Mouse (Mus musculus): ENCODE results near the gene Lrpprc. TPM values are rescaled to one million over a fixed set of nuclear protein-coding genes. Genes with fewer than 3 reads are reported as not detected.

Gene Lrpprc
- polyA plus RNA-seq, 1 experiment from 2014 or later: 84.9 TPM

- Histone ChIP-seq H3K27me3 (replicated peaks; ENCODE audit: control insufficient read depth, insufficient read depth, low read length) (no peaks in the 10 kb centered on the region), H3K9ac (ENCODE audit: low read depth, low read length) (no peak overlapping the region), H3K36me3 (ENCODE audit: control insufficient read depth, insufficient read depth, low read length) (no peaks in the 10 kb centered on the region), H3K4me2 (no peak overlapping the region), H3K9me3 (ENCODE audit: control insufficient read depth, low read length) (no peaks in the 10 kb centered on the region), H3K27ac (ENCODE audit: low read depth, low read length) (no peak overlapping the region), H3K4me3 (ENCODE audit: low read depth, low read length) (no peak overlapping the region), H3K4me1 (replicated peaks; ENCODE audit: control insufficient read depth, insufficient read depth, low read length) (peaks cover 5% of the 10 kb centered on the region)
- WGBS: 71% methylated on average over 6 of the region's 6 CpGs
- ATAC-seq (replicated peaks; ENCODE audit: low FRiP score) (no peak), DNase-seq (ENCODE audit: low spot score) (no peak)
Observed at GRCm38 (mm10) chr17:84696537-84696936, 94.1 kb downstream of the Lrpprc start.

- no peak for ATAC-seq (replicated peaks; ENCODE audit: low FRiP score)
- H3K4me3 ChIP-seq (ENCODE audit: low read depth, low read length): no peak overlapping the region
- WGBS: 55% methylated on average over 2 of the region's 2 CpGs
- H3K36me3 ChIP-seq (ENCODE audit: control insufficient read depth, insufficient read depth, low read length): no peaks in the 10 kb centered on the region
- peaks cover 5% of the 10 kb centered on the region for H3K4me1 ChIP-seq (replicated peaks; ENCODE audit: control insufficient read depth, insufficient read depth, low read length)
- no peak overlapping the region for H3K27ac ChIP-seq (ENCODE audit: low read depth, low read length)
- no peak for DNase-seq (ENCODE audit: low spot score)
- no peaks in the 10 kb centered on the region for H3K27me3 ChIP-seq (replicated peaks; ENCODE audit: control insufficient read depth, insufficient read depth, low read length)
- no peak overlapping the region for H3K9ac ChIP-seq (ENCODE audit: low read depth, low read length)
- no peaks in the 10 kb centered on the region for H3K9me3 ChIP-seq (ENCODE audit: control insufficient read depth, low read length)
- no peak overlapping the region for H3K4me2 ChIP-seq
Observed at GRCm38 (mm10) chr17:84693741-84694140, 96.8 kb downstream of the Lrpprc start.

GRCm38 (mm10) chr17:84690111-84690510, 100.5 kb downstream of the Lrpprc start:
- Histone ChIP-seq H3K9me3 (ENCODE audit: control insufficient read depth, low read length) (no peaks in the 10 kb centered on the region), H3K36me3 (ENCODE audit: control insufficient read depth, insufficient read depth, low read length) (no peaks in the 10 kb centered on the region), H3K4me3 (ENCODE audit: low read depth, low read length) (no peak overlapping the region), H3K4me1 (replicated peaks; ENCODE audit: control insufficient read depth, insufficient read depth, low read length) (peaks cover 5% of the 10 kb centered on the region), H3K4me2 (no peak overlapping the region), H3K27me3 (replicated peaks; ENCODE audit: control insufficient read depth, insufficient read depth, low read length) (no peaks in the 10 kb centered on the region), H3K9ac (ENCODE audit: low read depth, low read length) (no peak overlapping the region), H3K27ac (ENCODE audit: low read depth, low read length) (no peak overlapping the region)
- ATAC-seq (replicated peaks; ENCODE audit: low FRiP score) (no peak), DNase-seq (ENCODE audit: low spot score) (no peak)
- WGBS: 77% methylated on average over 5 of the region's 5 CpGs

- Histone ChIP-seq H3K27me3 (replicated peaks; ENCODE audit: control insufficient read depth, insufficient read depth, low read length) (no peaks in the 10 kb centered on the region), H3K4me1 (replicated peaks; ENCODE audit: control insufficient read depth, insufficient read depth, low read length) (peaks cover 5% of the 10 kb centered on the region), H3K36me3 (ENCODE audit: control insufficient read depth, insufficient read depth, low read length) (no peaks in the 10 kb centered on the region), H3K4me3 (ENCODE audit: low read depth, low read length) (no peak overlapping the region), H3K9me3 (ENCODE audit: control insufficient read depth, low read length) (no peaks in the 10 kb centered on the region), H3K4me2 (no peak overlapping the region), H3K9ac (ENCODE audit: low read depth, low read length) (no peak overlapping the region), H3K27ac (ENCODE audit: low read depth, low read length) (no peak overlapping the region)
- DNase-seq (ENCODE audit: low spot score) (no peak), ATAC-seq (replicated peaks; ENCODE audit: low FRiP score) (no peak)
- 75% methylated on average over 5 of the region's 5 CpGs for WGBS
Observed at GRCm38 (mm10) chr17:84689316-84689715, 101.3 kb downstream of the Lrpprc start.

GRCm38 (mm10) chr17:84688834-84689233, 101.8 kb downstream of the Lrpprc start:
- no peak overlapping the region for H3K4me3 ChIP-seq (ENCODE audit: low read depth, low read length)
- peaks cover 5% of the 10 kb centered on the region for H3K4me1 ChIP-seq (replicated peaks; ENCODE audit: control insufficient read depth, insufficient read depth, low read length)
- no peak for ATAC-seq (replicated peaks; ENCODE audit: low FRiP score)
- H3K27ac ChIP-seq (ENCODE audit: low read depth, low read length): no peak overlapping the region
- WGBS: 72% methylated on average over 11 of the region's 11 CpGs
- no peaks in the 10 kb centered on the region for H3K9me3 ChIP-seq (ENCODE audit: control insufficient read depth, low read length)
- no peak for DNase-seq (ENCODE audit: low spot score)
- H3K36me3 ChIP-seq (ENCODE audit: control insufficient read depth, insufficient read depth, low read length): no peaks in the 10 kb centered on the region
- H3K4me2 ChIP-seq: no peak overlapping the region
- no peak overlapping the region for H3K9ac ChIP-seq (ENCODE audit: low read depth, low read length)
- H3K27me3 ChIP-seq (replicated peaks; ENCODE audit: control insufficient read depth, insufficient read depth, low read length): no peaks in the 10 kb centered on the region

- no peaks in the 10 kb centered on the region for H3K36me3 ChIP-seq (ENCODE audit: control insufficient read depth, insufficient read depth, low read length)
- no peak for DNase-seq (ENCODE audit: low spot score)
- H3K4me2 ChIP-seq: no peak overlapping the region
- H3K9ac ChIP-seq (ENCODE audit: low read depth, low read length): no peak overlapping the region
- H3K27ac ChIP-seq (ENCODE audit: low read depth, low read length): no peak overlapping the region
- H3K9me3 ChIP-seq (ENCODE audit: control insufficient read depth, low read length): no peaks in the 10 kb centered on the region
- ATAC-seq (replicated peaks; ENCODE audit: low FRiP score): no peak
- no peak overlapping the region for H3K4me3 ChIP-seq (ENCODE audit: low read depth, low read length)
- H3K27me3 ChIP-seq (replicated peaks; ENCODE audit: control insufficient read depth, insufficient read depth, low read length): no peaks in the 10 kb centered on the region
- WGBS: 72% methylated on average over 5 of the region's 5 CpGs
- peaks cover 5% of the 10 kb centered on the region for H3K4me1 ChIP-seq (replicated peaks; ENCODE audit: control insufficient read depth, insufficient read depth, low read length)
Observed at GRCm38 (mm10) chr17:84687994-84688393, 102.6 kb downstream of the Lrpprc start.

- ATAC-seq (replicated peaks; ENCODE audit: low FRiP score) (no peak), DNase-seq (ENCODE audit: low spot score) (no peak)
- Histone ChIP-seq H3K9ac (ENCODE audit: low read depth, low read length) (no peak overlapping the region), H3K4me3 (ENCODE audit: low read depth, low read length) (no peak overlapping the region), H3K27me3 (replicated peaks; ENCODE audit: control insufficient read depth, insufficient read depth, low read length) (no peaks in the 10 kb centered on the region), H3K9me3 (ENCODE audit: control insufficient read depth, low read length) (no peaks in the 10 kb centered on the region), H3K4me1 (replicated peaks; ENCODE audit: control insufficient read depth, insufficient read depth, low read length) (no peaks in the 10 kb centered on the region), H3K27ac (ENCODE audit: low read depth, low read length) (no peak overlapping the region), H3K36me3 (ENCODE audit: control insufficient read depth, insufficient read depth, low read length) (no peaks in the 10 kb centered on the region), H3K4me2 (no peak overlapping the region)
- 76% methylated on average over 4 of the region's 4 CpGs for WGBS
Observed at GRCm38 (mm10) chr17:84685286-84685685, 105.3 kb downstream of the Lrpprc start.

GRCm38 (mm10) chr17:84684284-84684683, 106.3 kb downstream of the Lrpprc start:
- DNase-seq (ENCODE audit: low spot score): no peak
- no peak overlapping the region for H3K27ac ChIP-seq (ENCODE audit: low read depth, low read length)
- H3K27me3 ChIP-seq (replicated peaks; ENCODE audit: control insufficient read depth, insufficient read depth, low read length): no peaks in the 10 kb centered on the region
- H3K4me2 ChIP-seq: no peak overlapping the region
- no peaks in the 10 kb centered on the region for H3K4me1 ChIP-seq (replicated peaks; ENCODE audit: control insufficient read depth, insufficient read depth, low read length)
- ATAC-seq (replicated peaks; ENCODE audit: low FRiP score): no peak
- WGBS: 23% methylated on average over 6 of the region's 6 CpGs
- no peak overlapping the region for H3K4me3 ChIP-seq (ENCODE audit: low read depth, low read length)
- no peaks in the 10 kb centered on the region for H3K9me3 ChIP-seq (ENCODE audit: control insufficient read depth, low read length)
- no peak overlapping the region for H3K9ac ChIP-seq (ENCODE audit: low read depth, low read length)
- H3K36me3 ChIP-seq (ENCODE audit: control insufficient read depth, insufficient read depth, low read length): no peaks in the 10 kb centered on the region

GRCm38 (mm10) chr17:84682734-84683717, 107.6 kb downstream of the Lrpprc start, which contains the start of gene Abcg5:
Gene Abcg5 (minus strand): TSS chr17:84683011.
- Histone ChIP-seq H3K27ac (ENCODE audit: low read depth, low read length) (no peak within 1 kb of the TSS), H3K9me3 (ENCODE audit: control insufficient read depth, low read length) (no peaks in the 10 kb centered on the region), H3K4me3 (ENCODE audit: low read depth, low read length) (no peak within 1 kb of the TSS), H3K4me2 (no peak within 1 kb of the TSS), H3K4me1 (replicated peaks; ENCODE audit: control insufficient read depth, insufficient read depth, low read length) (no peaks in the 10 kb centered on the region), H3K9ac (ENCODE audit: low read depth, low read length) (no peak within 1 kb of the TSS), H3K27me3 (replicated peaks; ENCODE audit: control insufficient read depth, insufficient read depth, low read length) (0 out of 2 replicates have a peak, but pooled peaks cover 3% of the 10 kb centered on the region), H3K36me3 (ENCODE audit: control insufficient read depth, insufficient read depth, low read length) (no peaks in the 10 kb centered on the region)
- no peak for DNase-seq (ENCODE audit: low spot score)
- 66% methylated on average over 18 of the region's 18 CpGs for WGBS
- no peak for ATAC-seq (replicated peaks; ENCODE audit: low FRiP score)

Data from liver, embryonic 11.5 days (tissue).